Mouse (Mus musculus): ENCODE measurements at regions not wholly inside any gene's neighbourhood (a gene's known extent, or its start where the extent isn't known, plus 50 kb on each side); places are given as distances from the start of the nearest gene placed in this dataset.
A peak's percentile ranks its signal among the peaks of the same experiment; 100 is the strongest.

DNA sequence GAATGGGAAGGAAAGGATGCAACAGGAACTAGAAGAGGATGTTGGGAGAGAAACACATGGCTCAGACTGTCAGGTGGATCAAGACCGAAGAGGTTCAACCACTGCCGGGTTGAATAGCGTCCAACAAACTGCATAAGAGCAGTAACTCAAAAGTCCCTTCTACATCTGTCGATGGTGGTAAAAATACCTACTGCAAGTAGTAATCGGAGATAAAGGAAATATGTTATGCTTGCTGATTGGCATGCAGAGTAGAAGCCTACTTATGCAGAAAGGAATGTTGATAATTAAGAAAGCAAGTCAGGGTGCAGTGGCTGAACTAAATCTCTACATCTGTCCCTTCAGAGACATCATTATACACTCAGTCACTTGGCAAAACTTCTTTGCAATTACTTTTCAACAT lies 330.9 kb upstream of the Actbl2 start:
- no peaks in the 10 kb centered on the region for H3K36me3 ChIP-seq
- H3K4me1 ChIP-seq (replicated peaks): no peaks in the 10 kb centered on the region
- no peak for DNase-seq (ENCODE audit: low spot score)
- no peaks in the 10 kb centered on the region for H3K9me3 ChIP-seq
- no peak overlapping the region for H3K4me3 ChIP-seq
- no peaks in the 10 kb centered on the region for H3K27me3 ChIP-seq (ENCODE audit: insufficient read depth, poor library complexity, severe bottlenecking)
- H3K27ac ChIP-seq: no peak overlapping the region
- 92% methylated on average over 5 of the region's 5 CpGs for WGBS

GRCm38 (mm10) chr13:110924897-110925296 lies 329.9 kb upstream of the Actbl2 start:
- H3K9me3 ChIP-seq: no peaks in the 10 kb centered on the region
- no peaks in the 10 kb centered on the region for H3K4me1 ChIP-seq (replicated peaks)
- no peak overlapping the region for H3K4me3 ChIP-seq
- H3K36me3 ChIP-seq: no peaks in the 10 kb centered on the region
- no peak overlapping the region for H3K27ac ChIP-seq
- WGBS: 88% methylated on average over 3 of the region's 3 CpGs
- no peak for DNase-seq (ENCODE audit: low spot score)
- no peaks in the 10 kb centered on the region for H3K27me3 ChIP-seq (ENCODE audit: insufficient read depth, poor library complexity, severe bottlenecking)

- Histone ChIP-seq H3K27me3 (ENCODE audit: insufficient read depth, poor library complexity, severe bottlenecking) (no peaks in the 10 kb centered on the region), H3K9me3 (no peaks in the 10 kb centered on the region), H3K36me3 (no peaks in the 10 kb centered on the region), H3K4me3 (no peak overlapping the region), H3K27ac (no peak overlapping the region), H3K4me1 (replicated peaks) (no peaks in the 10 kb centered on the region)
- no peak for DNase-seq (ENCODE audit: low spot score)
- WGBS: 77% methylated on average over 3 of the region's 3 CpGs
Measured at GRCm38 (mm10) chr13:110928143-110928542, 326.7 kb upstream of the Actbl2 start.

GRCm38 (mm10) chr13:110928894-110929293 lies 325.9 kb upstream of the Actbl2 start:
- DNase-seq (ENCODE audit: low spot score): no peak
- H3K4me3 ChIP-seq: no peak overlapping the region
- no peaks in the 10 kb centered on the region for H3K4me1 ChIP-seq (replicated peaks)
- no peaks in the 10 kb centered on the region for H3K9me3 ChIP-seq
- H3K27me3 ChIP-seq (ENCODE audit: insufficient read depth, poor library complexity, severe bottlenecking): no peaks in the 10 kb centered on the region
- WGBS: 87% methylated on average over 3 of the region's 3 CpGs
- H3K36me3 ChIP-seq: no peaks in the 10 kb centered on the region
- H3K27ac ChIP-seq: no peak overlapping the region

- Histone ChIP-seq H3K36me3 (no peaks in the 10 kb centered on the region), H3K4me3 (no peak overlapping the region), H3K27me3 (ENCODE audit: insufficient read depth, poor library complexity, severe bottlenecking) (no peaks in the 10 kb centered on the region), H3K4me1 (replicated peaks) (no peaks in the 10 kb centered on the region), H3K27ac (no peak overlapping the region), H3K9me3 (no peaks in the 10 kb centered on the region)
- 94% methylated on average over 1 of the region's 1 CpGs for WGBS
- no peak for DNase-seq (ENCODE audit: low spot score)
Measured at GRCm38 (mm10) chr13:110929579-110929978, 325.2 kb upstream of the Actbl2 start.

DNA sequence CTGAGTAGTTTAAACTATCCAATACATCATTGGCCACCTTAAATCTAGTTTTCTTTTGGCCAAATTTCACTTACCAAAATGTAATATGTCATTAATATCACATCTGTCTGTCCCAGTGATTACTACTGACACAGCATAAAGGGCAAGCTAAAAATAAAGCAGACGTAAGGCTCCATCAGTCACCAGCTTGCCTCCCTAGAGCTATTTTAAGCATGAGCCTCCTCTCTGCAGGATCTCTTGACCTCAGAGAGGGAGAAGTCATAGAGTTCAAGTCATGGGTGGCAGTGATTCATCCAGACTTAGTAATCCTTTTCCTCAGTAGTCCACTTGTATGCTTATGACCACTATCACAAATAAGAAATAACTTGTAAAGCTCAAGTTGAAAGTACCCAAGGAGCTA lies 313.2 kb upstream of the Actbl2 start:
- Histone ChIP-seq H3K27me3 (ENCODE audit: insufficient read depth, poor library complexity, severe bottlenecking) (no peaks in the 10 kb centered on the region), H3K27ac (no peak overlapping the region), H3K4me1 (replicated peaks) (no peaks in the 10 kb centered on the region), H3K9me3 (no peaks in the 10 kb centered on the region), H3K4me3 (no peak overlapping the region), H3K36me3 (no peaks in the 10 kb centered on the region)
- no peak for DNase-seq (ENCODE audit: low spot score)
- 60% methylated on average over 1 of the region's 1 CpGs for WGBS

DNA sequence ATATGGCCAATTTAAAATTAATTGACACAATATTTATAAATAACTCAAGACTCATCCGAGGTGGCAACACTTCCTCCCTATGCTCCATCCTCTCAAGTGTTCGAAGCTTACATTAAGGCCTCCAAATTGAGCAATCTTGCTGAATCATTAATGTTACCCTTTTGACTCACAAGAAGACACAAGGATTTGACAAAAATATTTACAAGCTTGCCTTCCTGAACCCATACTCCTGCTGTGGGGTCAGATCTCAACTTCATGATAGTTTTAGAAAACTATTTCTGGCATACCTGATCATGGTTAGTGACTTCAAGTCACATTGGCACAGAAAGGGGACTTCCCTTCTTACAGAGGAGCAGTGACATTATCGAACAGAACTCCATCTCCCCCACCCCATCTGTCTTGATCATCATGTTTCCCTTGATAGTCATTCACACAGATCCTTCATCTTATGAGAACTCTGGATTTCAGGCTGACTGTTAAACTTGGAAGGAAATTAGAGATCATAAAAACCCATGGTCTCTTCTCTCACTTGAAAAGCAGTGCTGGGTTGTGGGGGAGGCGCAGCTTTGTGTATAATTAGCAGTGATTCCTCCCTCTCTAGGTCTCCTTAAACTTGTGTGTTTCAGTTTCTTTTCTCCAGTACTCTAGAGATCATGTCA lies 311.7 kb upstream of the Actbl2 start:
- no peak for DNase-seq (ENCODE audit: low spot score)
- Histone ChIP-seq H3K27ac (no peak overlapping the region), H3K4me3 (no peak overlapping the region), H3K27me3 (ENCODE audit: insufficient read depth, poor library complexity, severe bottlenecking) (no peaks in the 10 kb centered on the region), H3K36me3 (no peaks in the 10 kb centered on the region), H3K9me3 (no peaks in the 10 kb centered on the region), H3K4me1 (replicated peaks) (no peaks in the 10 kb centered on the region)
- WGBS: 91% methylated on average over 4 of the region's 4 CpGs

DNA sequence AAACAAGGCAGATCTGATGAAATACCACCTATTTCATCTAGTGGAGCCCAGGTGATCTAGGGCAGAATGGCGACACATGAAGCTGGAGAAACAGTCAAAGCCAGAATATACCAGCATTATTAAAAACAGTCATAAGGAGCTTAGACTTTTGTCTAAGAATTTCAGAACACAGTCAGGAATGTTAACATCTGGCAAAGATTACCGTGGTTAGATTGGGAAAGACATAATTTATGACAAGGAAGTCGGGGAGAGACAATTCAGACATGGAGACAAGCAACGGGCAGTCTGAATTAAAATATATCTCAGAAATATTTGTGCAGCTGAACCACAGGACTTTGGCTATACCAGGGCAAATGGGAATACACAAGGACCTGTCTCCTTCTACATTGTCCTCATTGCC lies 310.8 kb upstream of the Actbl2 start:
- H3K4me1 ChIP-seq (replicated peaks): no peaks in the 10 kb centered on the region
- no peaks in the 10 kb centered on the region for H3K9me3 ChIP-seq
- WGBS: 77% methylated on average over 4 of the region's 4 CpGs
- H3K4me3 ChIP-seq: no peak overlapping the region
- H3K27me3 ChIP-seq (ENCODE audit: insufficient read depth, poor library complexity, severe bottlenecking): no peaks in the 10 kb centered on the region
- no peaks in the 10 kb centered on the region for H3K36me3 ChIP-seq
- H3K27ac ChIP-seq: no peak overlapping the region
- no peak for DNase-seq (ENCODE audit: low spot score)

GRCm38 (mm10) chr13:110944683-110945082 lies 310.1 kb upstream of the Actbl2 start:
- no peaks in the 10 kb centered on the region for H3K9me3 ChIP-seq
- no peaks in the 10 kb centered on the region for H3K36me3 ChIP-seq
- H3K4me1 ChIP-seq (replicated peaks): no peaks in the 10 kb centered on the region
- no peak overlapping the region for H3K4me3 ChIP-seq
- no peaks in the 10 kb centered on the region for H3K27me3 ChIP-seq (ENCODE audit: insufficient read depth, poor library complexity, severe bottlenecking)
- DNase-seq (ENCODE audit: low spot score): no peak
- WGBS: 92% methylated on average over 5 of the region's 5 CpGs
- no peak overlapping the region for H3K27ac ChIP-seq

- DNase-seq (ENCODE audit: low spot score): no peak
- Histone ChIP-seq H3K9me3 (no peaks in the 10 kb centered on the region; the same call in 1 of the 2 replicates), H3K4me3 (no peak overlapping the region), H3K27me3 (ENCODE audit: insufficient read depth, poor library complexity, severe bottlenecking) (no peaks in the 10 kb centered on the region), H3K36me3 (no peaks in the 10 kb centered on the region), H3K27ac (no peak overlapping the region), H3K4me1 (replicated peaks) (no peaks in the 10 kb centered on the region)
- 89% methylated on average over 5 of the region's 5 CpGs for WGBS
Measured at GRCm38 (mm10) chr13:110960212-110960611, 294.6 kb upstream of the Actbl2 start.

DNA sequence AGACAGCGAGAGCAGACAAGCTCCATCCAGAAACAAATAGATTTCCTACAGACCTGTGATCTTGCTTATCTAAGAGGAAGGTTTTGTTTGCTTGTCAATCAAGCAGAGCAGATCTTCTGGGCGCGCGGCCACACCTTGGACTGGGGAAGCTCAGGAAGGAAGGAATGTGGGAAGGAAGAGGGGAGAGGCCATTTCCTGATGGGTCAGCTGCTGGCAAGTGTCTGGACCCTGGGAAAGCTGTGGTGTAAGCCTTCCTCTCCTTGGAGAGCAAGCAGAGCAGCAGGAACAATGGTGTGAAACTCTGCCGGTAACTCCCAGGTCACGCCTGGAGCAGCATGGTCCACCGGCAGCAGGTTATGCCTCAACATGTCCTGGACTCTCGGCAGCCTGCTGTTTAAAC lies 287.7 kb upstream of the Actbl2 start:
- DNase-seq (ENCODE audit: low spot score): peak; percentile 17
- 46% methylated on average over 8 of the region's 8 CpGs for WGBS
- Histone ChIP-seq H3K9me3 (no peaks in the 10 kb centered on the region), H3K4me1 (replicated peaks) (peaks cover 9% of the 10 kb centered on the region; the same call in 1 of the 2 replicates), H3K27ac (peak overlapping the region; percentile 66), H3K27me3 (ENCODE audit: insufficient read depth, poor library complexity, severe bottlenecking) (no peaks in the 10 kb centered on the region), H3K36me3 (no peaks in the 10 kb centered on the region), H3K4me3 (no peak overlapping the region)

DNA sequence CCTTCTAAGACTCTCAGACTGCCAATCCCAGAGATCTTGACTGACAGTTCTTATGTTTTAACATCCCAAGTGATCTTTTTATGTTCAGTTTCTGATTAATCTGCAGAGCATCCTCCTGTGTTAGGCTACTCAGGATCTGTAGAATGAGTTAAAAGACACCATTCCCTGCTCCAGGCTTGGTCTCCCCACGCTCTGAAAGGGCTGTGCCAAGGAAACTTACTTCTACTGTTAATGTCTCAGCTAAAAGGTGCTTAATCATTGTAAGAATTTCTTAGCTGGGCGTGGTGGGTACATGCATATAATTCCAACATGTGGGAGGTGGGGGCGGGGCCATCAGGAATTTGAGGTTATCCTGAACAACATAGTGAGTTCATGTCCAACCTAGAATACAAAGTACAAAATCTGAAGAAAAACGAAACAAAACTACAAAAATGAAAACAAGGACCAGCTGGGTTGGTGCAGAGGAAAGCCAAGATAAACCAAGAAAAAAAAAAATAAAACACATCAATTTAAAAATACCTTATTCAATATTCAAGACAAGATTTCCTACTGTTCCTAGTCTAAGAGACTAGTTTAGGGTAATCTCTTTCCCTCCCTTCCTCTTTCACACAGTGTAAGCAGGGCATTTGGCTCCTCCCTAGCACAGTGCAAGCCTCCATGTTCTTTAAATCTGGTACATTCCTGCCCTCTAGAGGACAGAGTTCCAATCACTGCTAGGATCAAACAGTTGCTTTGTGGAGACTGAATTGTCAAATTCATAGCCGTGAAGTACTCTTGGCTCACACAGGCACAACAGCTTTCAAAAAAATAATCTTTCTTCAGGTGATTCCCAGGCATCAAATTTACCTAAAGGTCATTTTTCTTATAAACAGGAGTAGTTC lies 286.9 kb upstream of the Actbl2 start:
- H3K4me3 ChIP-seq: no peak overlapping the region

GRCm38 (mm10) chr13:110968507-110968905 lies 286.3 kb upstream of the Actbl2 start:
- Histone ChIP-seq H3K27ac (no peak overlapping the region), H3K27me3 (ENCODE audit: insufficient read depth, poor library complexity, severe bottlenecking) (no peaks in the 10 kb centered on the region), H3K36me3 (no peaks in the 10 kb centered on the region), H3K4me3 (no peak overlapping the region), H3K9me3 (no peaks in the 10 kb centered on the region), H3K4me1 (replicated peaks) (peaks cover 9% of the 10 kb centered on the region; the same call in 1 of the 2 replicates)
- WGBS: 60% methylated on average over 7 of the region's 7 CpGs
- peak; percentile 6 for DNase-seq (ENCODE audit: low spot score)

More for the DNA sequence above, 286.9 kb upstream of the Actbl2 start:
- H3K9me3 ChIP-seq: no peaks in the 10 kb centered on the region
- WGBS: 57% methylated on average over 5 of the region's 5 CpGs
- peaks cover 9% of the 10 kb centered on the region; the same call in 1 of the 2 replicates for H3K4me1 ChIP-seq (replicated peaks)
- no peaks in the 10 kb centered on the region for H3K36me3 ChIP-seq
- DNase-seq (ENCODE audit: low spot score): peak; percentile 42
- peak overlapping the region; percentile 66 for H3K27ac ChIP-seq
- H3K27me3 ChIP-seq (ENCODE audit: insufficient read depth, poor library complexity, severe bottlenecking): no peaks in the 10 kb centered on the region
